Mouse (Mus musculus): ENCODE measurements around the gene Acvr2b. TPM values are rescaled to one million over a fixed set of nuclear protein-coding genes. Genes with fewer than 3 reads are reported as not detected.

Acvr2b gene
- polyA plus RNA-seq, 1 experiment, result 0.02 TPM

DNA sequence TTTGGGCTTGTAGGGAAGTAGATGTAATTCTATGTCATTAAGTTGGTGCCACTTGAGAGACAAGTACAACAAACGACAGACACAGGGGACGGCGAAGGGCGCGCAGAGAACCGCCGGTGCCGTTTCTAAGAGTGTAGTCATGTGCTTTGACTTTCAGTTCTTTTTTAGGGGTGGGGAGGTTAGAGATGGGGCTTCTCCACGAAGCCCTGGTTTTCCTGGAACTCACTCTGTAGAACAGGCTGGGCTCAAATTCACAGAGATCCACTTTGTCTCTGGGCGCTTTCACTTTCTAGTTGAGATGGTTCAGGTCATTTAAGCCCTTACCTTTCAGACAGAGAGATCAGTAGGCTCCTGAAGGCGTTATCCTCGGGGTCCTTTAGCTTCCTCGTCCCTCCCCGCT is 54.0 kb downstream of the Acvr2b start:
- Histone ChIP-seq H3K9me3 (ENCODE audit: control insufficient read depth, low read length) (no peaks in the 10 kb centered on the region), H3K27me3 (ENCODE audit: control insufficient read depth) (no peaks in the 10 kb centered on the region), H3K36me3 (ENCODE audit: control insufficient read depth) (peaks cover 49% of the 10 kb centered on the region), H3K4me1 (ENCODE audit: control insufficient read depth) (no peaks in the 10 kb centered on the region), H3K4me3 (replicated peaks) (no peak overlapping the region)
- TF ChIP-seq GATA1 (IDR thresholded peaks at IDR 0.05; ENCODE audit: low read length), result no peak
- no peak for TF ChIP-seq TAL1 (IDR thresholded peaks at IDR 0.05; ENCODE audit: low read length)

DNA sequence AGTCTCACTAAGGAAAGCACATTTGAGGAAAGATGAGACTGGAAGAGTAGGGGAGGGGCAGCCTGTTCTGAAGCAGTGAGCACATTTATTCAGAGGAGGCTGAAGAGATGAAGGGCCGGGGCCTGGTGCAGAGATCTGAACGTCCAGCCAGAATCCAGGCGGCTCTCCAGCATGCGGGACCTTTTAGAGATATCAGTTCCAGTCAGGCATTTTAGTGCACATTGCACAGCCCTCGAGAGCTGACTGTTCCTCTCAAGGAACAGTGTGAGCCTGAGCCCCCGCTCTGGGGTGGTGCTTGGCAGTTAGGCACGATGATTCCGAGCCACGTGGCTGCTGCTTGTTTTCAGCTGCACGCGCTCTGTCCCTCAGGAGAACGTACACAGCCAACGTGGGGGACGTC is 55.2 kb downstream of the Acvr2b start:
- H3K4me1 ChIP-seq (ENCODE audit: control insufficient read depth), result no peaks in the 10 kb centered on the region
- no peaks in the 10 kb centered on the region for H3K9me3 ChIP-seq (ENCODE audit: control insufficient read depth, low read length)
- TF ChIP-seq GATA1 (IDR thresholded peaks at IDR 0.05; ENCODE audit: low read length) (no peak), TAL1 (IDR thresholded peaks at IDR 0.05; ENCODE audit: low read length) (no peak)
- no peak overlapping the region for H3K4me3 ChIP-seq (replicated peaks)
- H3K36me3 ChIP-seq (ENCODE audit: control insufficient read depth), result peaks cover 48% of the 10 kb centered on the region
- H3K27me3 ChIP-seq (ENCODE audit: control insufficient read depth), result no peaks in the 10 kb centered on the region

DNA sequence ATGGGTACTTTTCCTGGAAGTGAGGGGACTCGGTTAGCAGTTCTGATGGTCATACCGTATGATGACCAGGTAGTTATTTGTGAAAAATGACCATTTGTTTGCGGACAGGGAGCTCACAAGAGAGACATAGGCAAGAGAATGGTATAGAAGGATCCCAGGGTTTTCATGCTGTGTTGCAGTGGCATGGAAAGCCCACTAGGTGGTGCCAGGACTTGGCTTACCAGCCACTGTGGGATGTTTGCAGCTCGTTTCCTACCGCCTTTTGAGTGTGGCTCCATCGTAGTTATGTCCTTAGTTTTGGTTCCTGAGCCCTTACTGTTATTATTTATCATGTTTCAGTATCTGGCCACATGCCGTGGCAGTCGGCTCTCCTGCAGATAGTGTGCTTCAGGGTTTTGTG is 58.5 kb downstream of the Acvr2b start:
- H3K27me3 ChIP-seq (ENCODE audit: control insufficient read depth), result no peaks in the 10 kb centered on the region
- no peak overlapping the region for H3K4me3 ChIP-seq (replicated peaks)
- no peaks in the 10 kb centered on the region for H3K4me1 ChIP-seq (ENCODE audit: control insufficient read depth)
- TF ChIP-seq GATA1 (IDR thresholded peaks at IDR 0.05; ENCODE audit: low read length) (no peak), TAL1 (IDR thresholded peaks at IDR 0.05; ENCODE audit: low read length) (no peak)
- H3K9me3 ChIP-seq (ENCODE audit: control insufficient read depth, low read length), result no peaks in the 10 kb centered on the region
- H3K36me3 ChIP-seq (ENCODE audit: control insufficient read depth), result peaks cover 65% of the 10 kb centered on the region

DNA sequence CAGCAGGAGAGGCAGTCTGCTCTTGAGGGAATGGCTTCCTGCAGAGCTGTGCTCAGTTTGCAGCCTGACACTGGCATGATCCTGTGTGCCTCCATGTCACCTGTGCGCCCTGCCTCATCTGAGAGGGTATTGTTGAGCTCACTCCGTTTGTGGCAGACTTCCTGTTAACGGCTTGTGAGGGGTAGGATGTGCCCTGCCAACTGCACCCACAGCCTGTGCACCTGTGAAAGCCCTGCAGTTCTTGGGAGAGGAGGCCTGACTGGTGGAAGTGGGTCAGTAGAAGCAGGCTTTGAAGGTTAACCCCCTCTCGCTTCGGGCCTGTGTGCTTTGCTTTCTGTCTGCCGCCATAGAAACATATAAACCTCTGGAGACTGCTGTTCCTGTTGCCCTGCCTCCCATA is 63.1 kb downstream of the Acvr2b start:
- Histone ChIP-seq H3K27me3 (ENCODE audit: control insufficient read depth) (no peaks in the 10 kb centered on the region), H3K36me3 (ENCODE audit: control insufficient read depth) (peaks cover 78% of the 10 kb centered on the region), H3K4me3 (replicated peaks) (no peak overlapping the region), H3K9me3 (ENCODE audit: control insufficient read depth, low read length) (no peaks in the 10 kb centered on the region), H3K4me1 (ENCODE audit: control insufficient read depth) (peaks cover 19% of the 10 kb centered on the region)
- TF ChIP-seq TAL1 (IDR thresholded peaks at IDR 0.05; ENCODE audit: low read length) (no peak), GATA1 (IDR thresholded peaks at IDR 0.05; ENCODE audit: low read length) (no peak)

DNA sequence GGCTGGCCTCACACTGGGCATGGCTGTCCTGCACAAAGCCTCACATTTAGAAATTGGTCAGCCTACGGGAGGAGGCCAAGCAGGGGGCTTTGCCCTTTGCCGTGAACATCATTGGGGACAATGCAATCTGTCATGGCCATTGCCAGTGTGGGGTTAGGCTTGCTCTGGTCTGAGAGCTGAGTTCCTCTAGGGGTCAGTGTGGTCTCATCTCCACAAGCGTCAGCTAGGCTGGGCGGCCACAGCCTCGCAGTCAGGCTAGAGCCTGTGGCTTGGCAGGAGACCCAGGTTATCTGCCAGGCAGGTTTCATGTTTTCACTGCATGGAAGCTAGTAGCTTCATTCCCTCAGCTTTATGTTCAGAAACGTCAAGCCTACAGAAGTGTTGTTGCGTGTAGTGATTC is 63.7 kb downstream of the Acvr2b start:
- H3K9me3 ChIP-seq (ENCODE audit: control insufficient read depth, low read length), result no peaks in the 10 kb centered on the region
- no peaks in the 10 kb centered on the region for H3K27me3 ChIP-seq (ENCODE audit: control insufficient read depth)
- H3K36me3 ChIP-seq (ENCODE audit: control insufficient read depth), result peaks cover 77% of the 10 kb centered on the region
- peaks cover 24% of the 10 kb centered on the region for H3K4me1 ChIP-seq (ENCODE audit: control insufficient read depth)
- H3K4me3 ChIP-seq (replicated peaks), result no peak overlapping the region
- TF ChIP-seq GATA1 (IDR thresholded peaks at IDR 0.05; ENCODE audit: low read length), result no peak
- TF ChIP-seq TAL1 (IDR thresholded peaks at IDR 0.05; ENCODE audit: low read length), result no peak

DNA sequence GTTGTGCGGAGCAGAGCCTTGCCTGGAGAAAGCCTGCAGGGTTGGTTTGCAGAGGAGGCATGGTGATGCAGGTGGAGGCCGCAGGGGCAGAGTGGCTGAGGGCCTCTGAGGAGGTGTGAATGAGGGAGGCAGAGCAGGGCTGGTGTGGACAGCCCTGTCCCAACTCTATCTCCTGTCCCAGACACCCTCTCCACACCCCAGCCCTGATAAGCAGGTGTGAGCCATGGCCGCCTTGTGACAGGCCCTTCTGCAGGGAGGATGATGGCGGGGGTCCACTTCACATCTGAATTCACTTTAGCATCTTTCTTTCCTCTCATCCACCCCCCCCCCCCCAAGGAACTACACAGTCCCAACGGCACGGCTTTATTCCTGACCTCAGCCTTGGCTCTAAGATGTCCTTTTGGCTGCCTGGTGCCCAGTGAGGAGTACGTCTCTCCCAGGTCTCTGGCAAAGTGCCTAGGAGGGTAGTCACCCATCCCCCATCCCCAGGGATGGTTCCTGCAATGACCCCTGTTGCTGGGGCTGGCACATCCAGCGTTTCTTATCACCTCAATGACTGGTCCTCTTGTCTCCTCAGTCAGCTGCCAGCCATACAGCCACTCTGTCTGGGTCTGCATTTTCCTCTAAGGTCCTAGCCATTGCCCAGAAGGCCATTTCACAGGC is 67.9 kb downstream of the Acvr2b start:
- no peaks in the 10 kb centered on the region for H3K27me3 ChIP-seq (ENCODE audit: control insufficient read depth)
- H3K36me3 ChIP-seq (ENCODE audit: control insufficient read depth), result peaks cover 36% of the 10 kb centered on the region
- H3K4me3 ChIP-seq (replicated peaks), result no peak overlapping the region
- TF ChIP-seq TAL1 (IDR thresholded peaks at IDR 0.05; ENCODE audit: low read length) (peak; percentile 41; the same call in 2 of the 3 replicates), GATA1 (IDR thresholded peaks at IDR 0.05; ENCODE audit: low read length) (no peak)
- H3K9me3 ChIP-seq (ENCODE audit: control insufficient read depth, low read length), result no peaks in the 10 kb centered on the region
- H3K4me1 ChIP-seq (ENCODE audit: control insufficient read depth), result peaks cover 28% of the 10 kb centered on the region

DNA sequence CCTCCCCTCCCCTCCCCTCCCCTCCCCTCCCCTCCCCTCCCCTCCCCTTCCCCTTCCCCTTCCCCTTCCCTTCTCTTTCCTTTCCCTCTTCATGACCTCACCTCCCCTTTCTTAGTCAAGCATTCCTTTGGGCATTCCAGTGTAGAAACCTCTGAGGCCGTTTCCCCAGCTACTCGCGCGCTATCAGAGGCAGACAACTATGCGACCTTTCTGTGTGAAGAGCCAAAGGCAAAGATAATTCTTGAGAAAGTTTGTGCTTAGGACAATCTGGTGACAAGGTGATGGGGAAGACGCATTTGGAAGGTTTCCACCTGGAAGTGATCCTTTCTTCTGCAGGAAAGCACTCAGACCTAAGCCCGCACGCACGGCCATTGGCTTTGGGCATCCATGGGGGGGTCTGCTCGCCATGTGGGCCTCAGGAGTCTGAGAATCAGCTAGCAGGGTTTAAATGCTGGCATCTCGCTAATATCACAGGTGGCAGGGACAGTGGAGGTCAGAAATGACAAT is 70.5 kb downstream of the Acvr2b start:
- H3K4me1 ChIP-seq (ENCODE audit: control insufficient read depth), result peaks cover 28% of the 10 kb centered on the region
- peaks cover 14% of the 10 kb centered on the region for H3K36me3 ChIP-seq (ENCODE audit: control insufficient read depth)
- no peak overlapping the region for H3K4me3 ChIP-seq (replicated peaks)
- TF ChIP-seq TAL1 (IDR thresholded peaks at IDR 0.05; ENCODE audit: low read length) (no peak), GATA1 (IDR thresholded peaks at IDR 0.05; ENCODE audit: low read length) (no peak)
- peaks cover 5% of the 10 kb centered on the region; the same call in 1 of the 2 replicates for H3K27me3 ChIP-seq (ENCODE audit: control insufficient read depth)
- no peaks in the 10 kb centered on the region for H3K9me3 ChIP-seq (ENCODE audit: control insufficient read depth, low read length)

DNA sequence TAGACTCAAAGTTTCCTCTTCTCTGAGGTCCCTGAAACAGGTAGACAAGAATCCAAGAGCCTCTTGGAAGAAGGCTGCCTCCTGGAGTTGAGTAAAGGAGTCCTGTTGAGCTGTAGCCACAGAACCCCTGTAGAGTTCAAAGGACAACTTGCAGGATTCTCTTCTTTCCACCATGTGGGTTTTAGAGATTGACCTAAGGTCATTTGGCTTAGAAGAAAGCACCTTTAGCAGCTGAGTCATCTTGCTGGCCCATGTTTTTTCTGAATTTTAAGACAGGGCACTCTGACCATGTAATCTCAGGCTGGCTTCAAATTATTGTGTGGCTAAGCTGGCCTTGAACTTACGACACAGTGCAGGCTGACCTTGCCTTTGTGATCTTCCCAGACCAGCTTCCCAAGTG is 71.1 kb downstream of the Acvr2b start:
- H3K27me3 ChIP-seq (ENCODE audit: control insufficient read depth), result peaks cover 11% of the 10 kb centered on the region
- TF ChIP-seq GATA1 (IDR thresholded peaks at IDR 0.05; ENCODE audit: low read length) (no peak), TAL1 (IDR thresholded peaks at IDR 0.05; ENCODE audit: low read length) (no peak)
- H3K9me3 ChIP-seq (ENCODE audit: control insufficient read depth, low read length), result no peaks in the 10 kb centered on the region
- peaks cover 28% of the 10 kb centered on the region for H3K4me1 ChIP-seq (ENCODE audit: control insufficient read depth)
- H3K36me3 ChIP-seq (ENCODE audit: control insufficient read depth), result peaks cover 9% of the 10 kb centered on the region
- no peak overlapping the region for H3K4me3 ChIP-seq (replicated peaks)

DNA sequence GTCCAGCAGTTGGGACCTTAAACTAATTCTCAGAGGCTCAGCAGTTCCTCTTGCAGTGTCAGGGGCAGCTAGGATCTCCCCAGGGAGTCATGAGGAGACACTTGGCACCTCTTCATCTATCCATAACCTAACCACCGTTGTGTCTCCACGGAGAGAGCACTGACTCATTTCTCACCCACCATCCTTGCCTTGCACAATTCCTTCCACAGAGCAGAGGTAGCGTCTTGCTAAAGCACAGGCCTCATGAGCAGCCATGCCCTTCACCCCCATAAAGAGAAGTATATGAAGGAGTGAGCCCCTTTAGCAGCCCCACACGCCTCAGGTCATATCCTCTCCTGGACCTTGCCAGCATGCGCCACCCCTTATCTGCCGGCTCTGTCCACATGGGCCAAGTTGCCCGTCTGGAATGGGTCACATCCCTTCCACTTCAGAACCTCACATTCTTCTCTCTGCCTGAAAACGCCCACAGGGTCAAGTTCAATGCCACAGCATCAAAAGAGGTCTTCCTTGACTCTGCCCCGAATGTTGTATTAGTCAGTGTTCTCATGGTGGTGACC is 71.8 kb downstream of the Acvr2b start:
- TF ChIP-seq TAL1 (IDR thresholded peaks at IDR 0.05; ENCODE audit: low read length), result no peak
- no peak for TF ChIP-seq GATA1 (IDR thresholded peaks at IDR 0.05; ENCODE audit: low read length)
- peaks cover 23% of the 10 kb centered on the region for H3K4me1 ChIP-seq (ENCODE audit: control insufficient read depth)
- peaks cover 5% of the 10 kb centered on the region for H3K36me3 ChIP-seq (ENCODE audit: control insufficient read depth)
- no peaks in the 10 kb centered on the region for H3K9me3 ChIP-seq (ENCODE audit: control insufficient read depth, low read length)
- H3K27me3 ChIP-seq (ENCODE audit: control insufficient read depth), result peaks cover 12% of the 10 kb centered on the region
- H3K4me3 ChIP-seq (replicated peaks), result no peak overlapping the region

Data from erythroblast, embryonic 14.5 days (primary cell).